Mouse (Mus musculus): Measurements from ENCODE around the gene Fam136a. TPM values are rescaled to one million over a fixed set of nuclear protein-coding genes. Genes with fewer than 3 reads are reported as not detected.

Gene Fam136a
- polyA plus RNA-seq, 1 experiment from 2014 or later: 74.8 TPM

- no peaks in the 10 kb centered on the region for H3K4me1 ChIP-seq (replicated peaks; ENCODE audit: control insufficient read depth, insufficient read depth)
- H3K36me3 ChIP-seq (ENCODE audit: control insufficient read depth, insufficient read depth, low read length): no peaks in the 10 kb centered on the region
- no peak overlapping the region for H3K27ac ChIP-seq (replicated peaks)
- no peak overlapping the region for H3K9ac ChIP-seq (ENCODE audit: low read length)
- no peak overlapping the region for H3K4me2 ChIP-seq (replicated peaks; ENCODE audit: low read depth)
- TF ChIP-seq CTCF (IDR thresholded peaks at IDR 0.05; ENCODE audit: low read depth) (no peak), EP300 (optimal IDR thresholded peaks at IDR 0.05) (no peak)
- no peaks in the 10 kb centered on the region for H3K9me3 ChIP-seq (ENCODE audit: control insufficient read depth, low read length)
- no peak for ATAC-seq (ENCODE audit: low FRiP score, low TSS enrichment)
- H3K4me3 ChIP-seq (ENCODE audit: low read depth, low read length): no peak overlapping the region
- no peak for DNase-seq (ENCODE audit: low spot score)
- H3K27me3 ChIP-seq (ENCODE audit: control insufficient read depth, insufficient read depth, low read length): no peaks in the 10 kb centered on the region
Measured at GRCm38 (mm10) chr6:86406306-86406705, 40.9 kb downstream of the Fam136a start.

GRCm38 (mm10) chr6:86418711-86419110 lies 53.3 kb downstream of the Fam136a start:
- H3K27me3 ChIP-seq (ENCODE audit: control insufficient read depth, insufficient read depth, low read length): no peaks in the 10 kb centered on the region
- peaks cover 24% of the 10 kb centered on the region for H3K36me3 ChIP-seq (ENCODE audit: control insufficient read depth, insufficient read depth, low read length)
- no peak overlapping the region for H3K4me2 ChIP-seq (replicated peaks; ENCODE audit: low read depth)
- no peaks in the 10 kb centered on the region for H3K4me1 ChIP-seq (replicated peaks; ENCODE audit: control insufficient read depth, insufficient read depth)
- H3K4me3 ChIP-seq (ENCODE audit: low read depth, low read length): no peak overlapping the region
- TF ChIP-seq CTCF (IDR thresholded peaks at IDR 0.05; ENCODE audit: low read depth): no peak
- no peak for TF ChIP-seq EP300 (optimal IDR thresholded peaks at IDR 0.05)
- ATAC-seq (ENCODE audit: low FRiP score, low TSS enrichment): no peak
- H3K9me3 ChIP-seq (ENCODE audit: control insufficient read depth, low read length): no peaks in the 10 kb centered on the region
- no peak overlapping the region for H3K9ac ChIP-seq (ENCODE audit: low read length)
- 91% methylated on average over 6 of the region's 6 CpGs for WGBS
- no peak for DNase-seq (ENCODE audit: low spot score)
- H3K27ac ChIP-seq (replicated peaks): no peak overlapping the region

- H3K27me3 ChIP-seq (ENCODE audit: control insufficient read depth, insufficient read depth, low read length): no peaks in the 10 kb centered on the region
- no peak overlapping the region for H3K4me3 ChIP-seq (ENCODE audit: low read depth, low read length)
- ATAC-seq (ENCODE audit: low FRiP score, low TSS enrichment) (no peak), DNase-seq (ENCODE audit: low spot score) (no peak)
- H3K9me3 ChIP-seq (ENCODE audit: control insufficient read depth, low read length): no peaks in the 10 kb centered on the region
- H3K9ac ChIP-seq (ENCODE audit: low read length): no peak overlapping the region
- H3K4me2 ChIP-seq (replicated peaks; ENCODE audit: low read depth): no peak overlapping the region
- no peak overlapping the region for H3K27ac ChIP-seq (replicated peaks)
- WGBS: 87% methylated on average over 3 of the region's 3 CpGs
- H3K36me3 ChIP-seq (ENCODE audit: control insufficient read depth, insufficient read depth, low read length): peaks cover 24% of the 10 kb centered on the region
- TF ChIP-seq CTCF (IDR thresholded peaks at IDR 0.05; ENCODE audit: low read depth): no peak
- TF ChIP-seq EP300 (optimal IDR thresholded peaks at IDR 0.05): no peak
- H3K4me1 ChIP-seq (replicated peaks; ENCODE audit: control insufficient read depth, insufficient read depth): no peaks in the 10 kb centered on the region
Measured at GRCm38 (mm10) chr6:86419239-86419638, 53.8 kb downstream of the Fam136a start.

Other genes starting within 250 kb of the Fam136a start
- gene Tgfa, start 170.4 kb upstream of the Fam136a start, polyA plus RNA-seq (2015; fragmentation: Nextera tagmentation; extraction: Ambion mirVana): 8.7 and 9.1 TPM in 2 replicates
- gene Snrpg, start 5.7 kb downstream of the Fam136a start, polyA plus RNA-seq (2015; fragmentation: Nextera tagmentation; extraction: Ambion mirVana): 242 and 277 TPM in 2 replicates
- gene Pcyox1, start 31.5 kb downstream of the Fam136a start, polyA plus RNA-seq (2015; fragmentation: Nextera tagmentation; extraction: Ambion mirVana): 93.8 and 94.8 TPM in 2 replicates
- gene Tia1, start 38.6 kb downstream of the Fam136a start, polyA plus RNA-seq (2015; fragmentation: Nextera tagmentation; extraction: Ambion mirVana): 44.6 and 47.2 TPM in 2 replicates
- gene Gm44790, start 61.0 kb downstream of the Fam136a start, polyA plus RNA-seq (2015; fragmentation: Nextera tagmentation; extraction: Ambion mirVana): not detected in 2 replicates
- gene C87436, start 72.7 kb downstream of the Fam136a start, polyA plus RNA-seq (2015; fragmentation: Nextera tagmentation; extraction: Ambion mirVana): 15.0 and 16.4 TPM in 2 replicates
- 331 and 337 TPM in 2 replicates for gene Pcbp1, start 160.7 kb downstream of the Fam136a start, polyA plus RNA-seq (2015; fragmentation: Nextera tagmentation; extraction: Ambion mirVana)